Mouse (Mus musculus): ENCODE results near the gene Cdc42bpb.

GRCm38 (mm10) chr12:111356216-111356615, 21.3 kb downstream of the Cdc42bpb start:
- TF ChIP-seq CTCF (IDR thresholded peaks at IDR 0.05; ENCODE audit: borderline replicate concordance, extremely low read depth, insufficient read depth, insufficient read length) = no peak
- TF ChIP-seq POLR2A (IDR thresholded peaks at IDR 0.05; ENCODE audit: borderline replicate concordance, extremely low read depth, insufficient read depth, insufficient read length, poor library complexity, severe bottlenecking) = no peak

Data from brain, embryonic 14.5 days (tissue).